Mouse (Mus musculus) ES-E14 (cell line): Measurements from ENCODE around the gene Htr6.

Experiments
- CHD2 ChIP-seq: IDR thresholded peaks from 2 replicates; pipeline ENCODE4 v1.6.1; 2014; ENCODE audit warnings: mild to moderate bottlenecking, low read depth, low read length, inconsistent platforms
- HCFC1 ChIP-seq: IDR thresholded peaks from 2 replicates; pipeline ENCODE4 v1.6.1; 2012; ENCODE audit warnings: low read length, inconsistent platforms, borderline replicate concordance; ENCODE audit not compliant: insufficient read depth
- MAFK ChIP-seq: IDR thresholded peaks from 2 replicates; pipeline ENCODE4 v1.6.1; 2014; ENCODE audit warnings: mild to moderate bottlenecking, low read depth, low read length, inconsistent platforms; ENCODE audit not compliant: insufficient read depth
- ZC3H11A ChIP-seq: IDR thresholded peaks from 2 replicates; pipeline ENCODE4 v1.6.1; 2012; ENCODE audit warnings: low read depth, mild to moderate bottlenecking, inconsistent platforms, low read length, borderline replicate concordance
- ZNF384 ChIP-seq: IDR thresholded peaks from 2 replicates; pipeline ENCODE4 v1.6.1; 2012; ENCODE audit warnings: low read depth, low read length, inconsistent platforms

- TF ChIP-seq MAFK (no peak), ZC3H11A (no peak), HCFC1 (no peak), ZNF384 (no peak), CHD2 (no peak)
These were observed 29.0 kb downstream of the Htr6 start for GRCm38 (mm10) chr4:139046354-139046753.
